Comparison of ENCODE assay signal across 9 mouse cellular contexts in genomic region chr10:60985109-60985576, GRCm38 (mm10).
DNase-seq lines count a peak whose midpoint lies in the region; ATAC-seq and TF ChIP-seq lines count a peak whose summit lies in the region.
"Had no signal": no experiment of that assay in that cellular context is flagged by ENCODE, and none has a peak within 500 bp of the region (broad histone marks: within the 10 kb centered on the region; RNA-seq: fewer than 3 reads in every experiment).

No protein-coding gene starts in this region.

- H3K27me3 ChIP-seq in hindbrain, embryonic 13.5 days: peaks cover 25% of the 10 kb centered on the region
- H3K27me3 ChIP-seq in midbrain, embryonic 14.5 days (ENCODE audit: control insufficient read depth, insufficient read depth, low read length): no peaks in the 10 kb centered on the region

- no peaks in the 10 kb centered on the region for H3K9me3 ChIP-seq in hindbrain, embryonic 13.5 days
- H3K9me3 ChIP-seq in midbrain, embryonic 14.5 days (ENCODE audit: control insufficient read depth, low read length): no peaks in the 10 kb centered on the region

- no peak for TF ChIP-seq POLR2A in bone marrow macrophage, adult 2 months (IDR thresholded peaks at IDR 0.05; ENCODE audit: borderline replicate concordance, low read depth, low read length)

- peak; percentile 13 for DNase-seq in gastrocnemius, postnatal 10 days
- DNase-seq in gastrocnemius, postnatal 25 days: no peak
- peak; percentile 12 for DNase-seq in 416B (ENCODE audit: low read depth)
- peak; percentile 82 for DNase-seq in midbrain, embryonic 14.5 days
- DNase-seq in right cerebral cortex, postnatal 4 days: no peak
- DNase-seq in frontal cortex, adult 2 months (ENCODE audit: extremely low spot score in 1 of 2, low spot score in 1 of 2): no peak

- H3K4me1 ChIP-seq in bone marrow macrophage, adult 2 months (ENCODE audit: control insufficient read depth, insufficient read depth, low read length): no peaks in the 10 kb centered on the region
- peaks cover 21% of the 10 kb centered on the region; the same call in 1 of the 2 replicates for H3K4me1 ChIP-seq in hindbrain, embryonic 13.5 days (replicated peaks)
- peaks cover 10% of the 10 kb centered on the region; the same call in 1 of the 2 replicates for H3K4me1 ChIP-seq in midbrain, embryonic 14.5 days (ENCODE audit: control insufficient read depth, insufficient read depth, low read length)

- peak; percentile 44; the same call in 1 of the 2 replicates for TF ChIP-seq CTCF in bone marrow macrophage, adult 2 months (IDR thresholded peaks at IDR 0.05; ENCODE audit: low read depth, low read length)

- H3K9ac ChIP-seq in hindbrain, embryonic 13.5 days: no peak overlapping the region
- H3K9ac ChIP-seq in midbrain, embryonic 14.5 days (replicated peaks; ENCODE audit: low read length): no peak overlapping the region

- H3K36me3 ChIP-seq in hindbrain, embryonic 13.5 days: no peaks in the 10 kb centered on the region
- H3K36me3 ChIP-seq in midbrain, embryonic 14.5 days (ENCODE audit: control insufficient read depth, insufficient read depth, low read length): no peaks in the 10 kb centered on the region
- H3K36me3 ChIP-seq: G1E had no signal

- no peak overlapping the region for H3K27ac ChIP-seq in bone marrow macrophage, adult 2 months (ENCODE audit: insufficient read depth, low read depth, low read length)
- 0 out of 2 replicates have a peak overlapping the region, but pooled peaks have one; percentile 55 for H3K27ac ChIP-seq in hindbrain, embryonic 13.5 days
- H3K27ac ChIP-seq in midbrain, embryonic 14.5 days (replicated peaks; ENCODE audit: low read depth, low read length): 0 out of 2 replicates have a peak overlapping the region, but pooled peaks have one; percentile 21

- H3K4me3 ChIP-seq in bone marrow macrophage, adult 2 months (ENCODE audit: insufficient read depth, low read length): no peak overlapping the region
- H3K4me3 ChIP-seq in hindbrain, embryonic 13.5 days: no peak overlapping the region
- no peak overlapping the region for H3K4me3 ChIP-seq in midbrain, embryonic 14.5 days (replicated peaks; ENCODE audit: low read depth, low read length)

- ATAC-seq in hindbrain, embryonic 13.5 days (ENCODE audit: low FRiP score): peak; percentile 69
- peak; percentile 81 for ATAC-seq in midbrain, embryonic 14.5 days (ENCODE audit: low FRiP score, low TSS enrichment)

- H3K4me2 ChIP-seq in hindbrain, embryonic 13.5 days: no peak overlapping the region
- H3K4me2 ChIP-seq in midbrain, embryonic 14.5 days (ENCODE audit: low read length): no peak overlapping the region

- WGBS in hindbrain, embryonic 13.5 days: 7% methylated on average over 10 of the region's 10 CpGs
- WGBS in midbrain, embryonic 14.5 days: 2% methylated on average over 10 of the region's 10 CpGs

Comparison
In these comparisons a context has a peak if more than half of its experiments do, and no peak if none do; other contexts are left out.
1. DNase-seq: peak in gastrocnemius, postnatal 10 days (single experiment), 416B (single experiment) and midbrain, embryonic 14.5 days (single experiment); none in gastrocnemius, postnatal 25 days (single experiment), right cerebral cortex, postnatal 4 days (single experiment) and frontal cortex, adult 2 months (0 of 2).